Mouse (Mus musculus): Measurements from ENCODE around the gene Ralbp1. TPM values are rescaled to one million over a fixed set of nuclear protein-coding genes. Genes with fewer than 3 reads are reported as not detected.

The Ralbp1 gene
- polyA plus RNA-seq, 1 experiment from 2014 or later = 71.1 TPM

GRCm38 (mm10) chr17:65805966-65806365 is 79.6 kb downstream of the Ralbp1 start:
- Histone ChIP-seq H3K27ac (ENCODE audit: low read length) (no peak overlapping the region), H3K4me3 (ENCODE audit: low read length) (no peak overlapping the region), H3K27me3 (replicated peaks; ENCODE audit: control insufficient read depth, insufficient read depth, low read length) (no peaks in the 10 kb centered on the region), H3K9ac (ENCODE audit: low read depth, low read length) (no peak overlapping the region), H3K36me3 (ENCODE audit: control insufficient read depth, insufficient read depth, low read length) (no peaks in the 10 kb centered on the region; the same call in 1 of the 2 replicates), H3K4me1 (ENCODE audit: control insufficient read depth, insufficient read depth, low read length) (peaks cover 5% of the 10 kb centered on the region; the same call in 1 of the 2 replicates), H3K9me3 (ENCODE audit: control insufficient read depth, low read length) (no peaks in the 10 kb centered on the region), H3K4me2 (ENCODE audit: low read depth, low read length) (no peak overlapping the region)
- ATAC-seq = no peak
- WGBS = 80% methylated on average over 4 of the region's 4 CpGs

GRCm38 (mm10) chr17:65802026-65802425 is 83.6 kb downstream of the Ralbp1 start:
- peak; percentile 30; the same call in 1 of the 2 replicates for ATAC-seq
- 59% methylated on average over 4 of the region's 4 CpGs for WGBS

DNA sequence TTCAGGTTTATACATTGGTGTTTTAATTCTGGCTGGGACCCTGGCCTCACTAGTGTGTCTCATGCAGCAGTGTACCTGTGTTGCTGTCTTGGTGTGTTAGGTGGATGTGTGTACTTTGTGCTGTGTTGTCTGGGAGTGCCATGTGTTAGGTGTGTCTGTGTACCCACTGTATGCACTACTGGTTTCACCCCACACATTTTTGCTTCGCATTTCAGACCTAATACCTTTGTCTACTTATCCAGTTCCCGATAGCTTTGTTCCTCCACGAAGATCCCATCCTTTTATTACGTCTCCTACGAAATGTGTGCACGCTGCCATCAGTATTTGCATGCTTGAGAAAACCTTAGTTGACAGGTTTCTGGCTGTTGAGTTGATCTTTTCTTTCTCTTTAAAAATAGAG is 85.1 kb downstream of the Ralbp1 start:
- no peak overlapping the region for H3K9ac ChIP-seq (ENCODE audit: low read depth, low read length)
- H3K36me3 ChIP-seq (ENCODE audit: control insufficient read depth, insufficient read depth, low read length) = no peaks in the 10 kb centered on the region
- H3K9me3 ChIP-seq (ENCODE audit: control insufficient read depth, low read length) = no peaks in the 10 kb centered on the region
- WGBS = 86% methylated on average over 6 of the region's 6 CpGs
- peaks cover 5% of the 10 kb centered on the region; the same call in 1 of the 2 replicates for H3K4me1 ChIP-seq (ENCODE audit: control insufficient read depth, insufficient read depth, low read length)
- no peaks in the 10 kb centered on the region for H3K27me3 ChIP-seq (replicated peaks; ENCODE audit: control insufficient read depth, insufficient read depth, low read length)
- no peak overlapping the region for H3K4me3 ChIP-seq (ENCODE audit: low read length)
- H3K27ac ChIP-seq (ENCODE audit: low read length) = no peak overlapping the region
- no peak overlapping the region for H3K4me2 ChIP-seq (ENCODE audit: low read depth, low read length)
- ATAC-seq = no peak

More at GRCm38 (mm10) chr17:65802026-65802425, 83.6 kb downstream of the Ralbp1 start:
- H3K4me1 ChIP-seq (ENCODE audit: control insufficient read depth, insufficient read depth, low read length) = peaks cover 5% of the 10 kb centered on the region; the same call in 1 of the 2 replicates
- H3K27ac ChIP-seq (ENCODE audit: low read length) = no peak overlapping the region
- H3K27me3 ChIP-seq (replicated peaks; ENCODE audit: control insufficient read depth, insufficient read depth, low read length) = no peaks in the 10 kb centered on the region
- H3K9me3 ChIP-seq (ENCODE audit: control insufficient read depth, low read length) = no peaks in the 10 kb centered on the region
- H3K4me3 ChIP-seq (ENCODE audit: low read length) = no peak overlapping the region
- no peaks in the 10 kb centered on the region; the same call in 1 of the 2 replicates for H3K36me3 ChIP-seq (ENCODE audit: control insufficient read depth, insufficient read depth, low read length)
- no peak overlapping the region for H3K9ac ChIP-seq (ENCODE audit: low read depth, low read length)
- H3K4me2 ChIP-seq (ENCODE audit: low read depth, low read length) = no peak overlapping the region

GRCm38 (mm10) chr17:65799353-65799752 is 86.2 kb downstream of the Ralbp1 start:
- WGBS = 79% methylated on average over 1 of the region's 1 CpGs
- peaks cover 8% of the 10 kb centered on the region; the same call in 1 of the 2 replicates for H3K4me1 ChIP-seq (ENCODE audit: control insufficient read depth, insufficient read depth, low read length)
- H3K9ac ChIP-seq (ENCODE audit: low read depth, low read length) = no peak overlapping the region
- no peaks in the 10 kb centered on the region for H3K36me3 ChIP-seq (ENCODE audit: control insufficient read depth, insufficient read depth, low read length)
- no peak for ATAC-seq
- no peak overlapping the region for H3K4me2 ChIP-seq (ENCODE audit: low read depth, low read length)
- H3K4me3 ChIP-seq (ENCODE audit: low read length) = no peak overlapping the region
- H3K27ac ChIP-seq (ENCODE audit: low read length) = no peak overlapping the region
- H3K27me3 ChIP-seq (replicated peaks; ENCODE audit: control insufficient read depth, insufficient read depth, low read length) = no peaks in the 10 kb centered on the region
- no peaks in the 10 kb centered on the region for H3K9me3 ChIP-seq (ENCODE audit: control insufficient read depth, low read length)

DNA sequence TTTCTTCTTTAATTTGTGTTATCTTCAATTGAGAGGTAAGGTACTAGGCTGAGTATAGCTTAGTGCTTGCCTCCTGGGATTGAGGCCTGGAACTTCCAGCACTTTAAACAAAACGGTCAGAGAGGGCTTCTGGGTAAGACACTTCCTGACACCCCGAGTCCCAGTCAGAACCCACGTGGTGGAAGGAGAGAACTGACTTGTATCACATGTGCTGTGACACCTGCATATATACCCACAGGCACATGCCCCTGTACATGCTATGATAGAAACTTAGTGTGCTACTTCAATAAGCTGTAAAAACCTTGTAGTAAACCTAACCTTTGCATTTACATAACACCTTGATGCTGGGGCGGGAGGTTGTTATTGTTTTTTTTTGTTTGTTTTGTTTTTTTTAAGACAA is 87.2 kb downstream of the Ralbp1 start:
- H3K9ac ChIP-seq (ENCODE audit: low read depth, low read length) = no peak overlapping the region
- H3K4me1 ChIP-seq (ENCODE audit: control insufficient read depth, insufficient read depth, low read length) = peaks cover 8% of the 10 kb centered on the region; the same call in 1 of the 2 replicates
- no peaks in the 10 kb centered on the region for H3K9me3 ChIP-seq (ENCODE audit: control insufficient read depth, low read length)
- ATAC-seq = no peak
- 68% methylated on average over 4 of the region's 4 CpGs for WGBS
- no peaks in the 10 kb centered on the region for H3K36me3 ChIP-seq (ENCODE audit: control insufficient read depth, insufficient read depth, low read length)
- H3K4me3 ChIP-seq (ENCODE audit: low read length) = no peak overlapping the region
- H3K27ac ChIP-seq (ENCODE audit: low read length) = no peak overlapping the region
- H3K27me3 ChIP-seq (replicated peaks; ENCODE audit: control insufficient read depth, insufficient read depth, low read length) = no peaks in the 10 kb centered on the region
- H3K4me2 ChIP-seq (ENCODE audit: low read depth, low read length) = no peak overlapping the region

Other genes starting within 250 kb of the Ralbp1 start
- gene Txndc2, start 243.6 kb downstream of the Ralbp1 start, polyA plus RNA-seq (2015; fragmentation: Nextera tagmentation; extraction: Ambion mirVana) = not detected in 2 replicates
- 26.8 and 28.0 TPM in 2 replicates for gene Rab31, start 113.0 kb downstream of the Ralbp1 start, polyA plus RNA-seq (2015; fragmentation: Nextera tagmentation; extraction: Ambion mirVana)
- 30.9 and 34.0 TPM in 2 replicates for gene Ppp4r1, start 103.2 kb downstream of the Ralbp1 start, polyA plus RNA-seq (2015; fragmentation: Nextera tagmentation; extraction: Ambion mirVana)
- gene Twsg1, start 65.4 kb upstream of the Ralbp1 start, polyA plus RNA-seq (2015; fragmentation: Nextera tagmentation; extraction: Ambion mirVana) = 61.7 and 63.1 TPM in 2 replicates
- gene Ankrd12, start 191.3 kb upstream of the Ralbp1 start, polyA plus RNA-seq (2015; fragmentation: Nextera tagmentation; extraction: Ambion mirVana) = 24.4 and 24.9 TPM in 2 replicates
- 442 and 463 TPM in 2 replicates for gene Ndufv2, start 215.8 kb upstream of the Ralbp1 start, polyA plus RNA-seq (2015; fragmentation: Nextera tagmentation; extraction: Ambion mirVana)
- 41.1 and 41.9 TPM in 2 replicates for gene Washc1, start 225.7 kb upstream of the Ralbp1 start, polyA plus RNA-seq (2015; fragmentation: Nextera tagmentation; extraction: Ambion mirVana)
- 12.9 and 13.1 TPM in 2 replicates for gene Ddx11, start 237.7 kb upstream of the Ralbp1 start, polyA plus RNA-seq (2015; fragmentation: Nextera tagmentation; extraction: Ambion mirVana)

All from intestine, embryonic 16.5 days (tissue).